Mouse (Mus musculus) intestine, embryonic 14.5 days (tissue): ENCODE results near the gene Bcl2l12. TPM values are rescaled to one million over a fixed set of nuclear protein-coding genes. Genes with fewer than 3 reads are reported as not detected.

Source experiments
- ATAC-seq: fragments of 200-750 bp; cut with Nextera tagmentation; replicated peaks from 2 replicates; pipeline ENCODE4 v1.8.0; 2017; ENCODE audit warnings: low read depth, moderate number of reproducible peaks, moderate TSS enrichment, moderate library complexity; ENCODE audit not compliant: low FRiP score, low TSS enrichment
- DNase-seq: peaks from one replicate; pipeline ENCODE4 v3.0.0-alpha.2; 2018; ENCODE audit warnings: low spot score
- H3K27ac ChIP-seq: fragments of 300-500 bp; sonication (generic); 2 replicates; pipeline ENCODE4 v1.5.1; 2014; ENCODE audit warnings: low read depth, mild to moderate bottlenecking, control low read depth
- H3K27me3 ChIP-seq: fragments of 300-500 bp; sonication (generic); replicated peaks from 2 replicates; pipeline ENCODE4 v1.6.1; 2014; ENCODE audit warnings: low read length, control low read depth; ENCODE audit not compliant: control insufficient read depth, insufficient read depth
- H3K36me3 ChIP-seq: fragments of 300-500 bp; sonication (generic); 2 replicates; pipeline ENCODE4 v1.6.1; 2014; ENCODE audit warnings: low read length, control low read depth; ENCODE audit not compliant: control insufficient read depth, insufficient read depth
- H3K4me1 ChIP-seq: fragments of 300-500 bp; sonication (generic); replicated peaks from 2 replicates; pipeline ENCODE4 v1.6.1; 2014; ENCODE audit warnings: low read length, control low read depth, mixed read lengths; ENCODE audit not compliant: control insufficient read depth, insufficient read depth
- H3K4me2 ChIP-seq: fragments of 300-500 bp; sonication (generic); 2 replicates; pipeline ENCODE4 v1.6.1; 2014; ENCODE audit warnings: low read length
- H3K4me3 ChIP-seq: fragments of 300-500 bp; sonication (generic); 2 replicates; pipeline ENCODE4 v1.5.1; 2014; ENCODE audit warnings: low read depth, low read length, control low read depth, mixed read lengths
- H3K9ac ChIP-seq: fragments of 300-500 bp; sonication (generic); 2 replicates; pipeline ENCODE4 v1.6.1; 2014; ENCODE audit warnings: mild to moderate bottlenecking, low read length
- H3K9me3 ChIP-seq: fragments of 300-500 bp; sonication (generic); 2 replicates; pipeline ENCODE4 v1.6.1; 2016; ENCODE audit warnings: low read length, control low read depth; ENCODE audit not compliant: control insufficient read depth
- WGBS: fragments of 180-500 bp; shearing (Covaris S2); extraction: QIAGEN DNeasy Blood & Tissue Kit; methylation state at CpG from one replicate; pipeline ENCODE4 v1.1.7; 2014; 5-methylcytosine and 5-hydroxymethylcytosine counted together
- microRNA-seq: library from miRNA; unstranded; fragments of <30 nt; microRNA quantifications from one replicate; pipeline ENCODE4, GENCODE M21; 2016
- polyA plus RNA-seq: library from polyadenylated mRNA; unstranded; fragments of >200 nt; fragmentation: Nextera tagmentation; extraction: Ambion mirVana; gene quantifications from 2 replicates; pipeline ENCODE4 v1.2.1, GENCODE M21; 2014

Bcl2l12 gene
- polyA plus RNA-seq, 1 experiment from 2014 or later = 54.3 TPM

DNA sequence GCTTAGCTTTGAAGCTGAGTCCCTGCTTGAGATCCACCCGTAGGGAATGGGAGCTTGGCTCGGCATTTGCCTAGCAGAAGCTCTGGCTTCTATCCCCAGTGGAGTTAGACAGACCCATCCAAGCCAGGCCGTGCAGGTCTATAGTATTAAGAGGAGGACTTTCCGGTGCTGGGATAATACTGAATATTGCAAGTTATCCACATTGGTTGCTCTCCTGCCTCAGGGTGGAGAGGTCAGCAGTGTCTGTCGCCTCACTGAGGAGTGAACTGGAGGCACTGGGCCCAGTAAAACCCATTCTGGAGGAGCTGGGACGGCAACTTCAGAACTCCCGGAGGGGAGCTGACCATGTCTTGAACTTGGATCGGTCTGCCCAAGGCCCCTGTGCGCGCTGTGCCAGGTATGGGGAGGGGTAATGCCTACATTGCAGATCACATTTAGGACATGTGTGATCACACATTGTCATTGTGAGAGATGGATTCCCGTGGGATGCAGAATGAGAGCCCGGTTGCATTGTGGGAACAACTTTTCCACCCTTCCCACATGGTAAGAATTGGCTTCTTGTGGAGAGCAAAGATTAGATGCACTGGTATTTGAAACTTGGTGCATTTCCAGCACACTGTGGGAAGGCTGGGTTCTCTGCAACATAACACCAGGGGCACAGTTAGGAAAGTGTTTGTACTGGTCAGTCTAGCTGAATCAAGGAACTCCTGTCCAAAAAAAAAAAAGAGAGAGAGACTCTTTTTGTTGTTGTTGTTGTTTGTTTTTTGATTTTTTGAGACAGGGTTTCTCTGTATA, 44.2 kb downstream of the Bcl2l12 start:
- DNase-seq = no peak
- no peak overlapping the region for H3K27ac ChIP-seq
- peaks cover 3% of the 10 kb centered on the region for H3K4me1 ChIP-seq
- no peak overlapping the region for H3K4me2 ChIP-seq
- no peaks in the 10 kb centered on the region for H3K9me3 ChIP-seq
- no peak for ATAC-seq
- no peaks in the 10 kb centered on the region for H3K36me3 ChIP-seq
- H3K27me3 ChIP-seq = peaks cover 21% of the 10 kb centered on the region
- H3K4me3 ChIP-seq = no peak overlapping the region
- no peak overlapping the region for H3K9ac ChIP-seq
- 80% methylated on average over 12 of the region's 12 CpGs for WGBS

DNA sequence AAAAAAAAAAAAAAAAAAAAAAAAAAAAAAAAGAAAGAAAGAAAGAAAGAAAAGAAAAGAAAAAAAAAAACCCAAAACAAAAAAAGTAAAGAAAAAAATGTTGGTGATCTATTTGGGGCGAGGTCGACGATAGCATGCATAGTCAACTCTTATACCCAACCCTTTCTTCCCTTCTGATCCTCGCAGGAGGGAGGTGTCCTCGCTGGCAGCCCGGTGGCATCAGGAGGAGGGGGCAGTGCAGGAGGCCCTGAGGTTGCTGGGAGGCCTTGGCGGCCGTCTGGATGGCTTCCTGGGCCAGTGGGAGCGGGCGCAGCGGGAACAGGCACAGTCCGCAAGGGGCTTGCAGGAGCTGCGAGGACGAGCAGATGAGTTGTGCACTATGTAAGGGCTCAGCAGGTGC, 45.0 kb downstream of the Bcl2l12 start:
- Histone ChIP-seq H3K4me1 (peaks cover 3% of the 10 kb centered on the region), H3K36me3 (no peaks in the 10 kb centered on the region), H3K9ac (no peak overlapping the region), H3K27me3 (peaks cover 21% of the 10 kb centered on the region), H3K4me2 (no peak overlapping the region), H3K4me3 (no peak overlapping the region), H3K27ac (no peak overlapping the region), H3K9me3 (no peaks in the 10 kb centered on the region)
- no peak for DNase-seq
- ATAC-seq = no peak
- WGBS = 59% methylated on average over 14 of the region's 14 CpGs

DNA sequence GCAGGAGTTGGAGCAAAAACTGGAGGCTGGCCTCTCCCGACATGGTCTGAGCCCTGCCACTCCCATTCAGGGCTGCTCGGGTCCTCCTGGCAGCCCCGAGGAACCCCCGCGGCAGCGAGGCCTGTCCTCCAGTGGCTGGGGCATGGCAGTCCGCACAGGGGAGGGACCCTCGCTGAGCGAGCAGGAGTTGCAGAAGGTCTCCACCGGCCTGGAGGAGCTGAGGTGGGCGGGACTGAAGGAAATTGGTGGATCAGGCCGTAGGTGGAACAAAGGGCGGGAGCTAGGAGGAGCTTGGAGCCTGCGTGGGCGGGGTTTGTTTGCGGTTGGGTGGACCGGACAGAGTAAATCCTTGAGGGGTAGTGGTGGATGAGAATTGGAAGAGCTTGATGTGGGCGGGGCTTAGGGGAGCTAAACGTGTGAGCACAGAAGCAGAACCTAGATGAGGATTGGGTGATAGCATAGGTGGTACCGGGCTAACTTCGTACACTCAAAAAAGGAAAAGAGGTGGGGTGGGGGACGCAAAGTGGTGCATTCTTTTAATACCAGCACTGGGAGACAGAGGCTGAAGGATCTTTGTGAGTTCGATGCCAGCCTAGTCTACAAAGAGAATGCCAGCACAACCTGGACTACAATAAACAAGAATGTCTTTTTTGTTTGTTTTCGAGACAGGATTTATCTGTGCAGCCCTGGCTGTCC, 45.8 kb downstream of the Bcl2l12 start:
- H3K4me3 ChIP-seq = peak overlapping the region; percentile 55
- H3K27ac ChIP-seq = peak overlapping the region; percentile 64; the same call in 1 of the 2 replicates
- H3K36me3 ChIP-seq = no peaks in the 10 kb centered on the region
- DNase-seq = peak; percentile 94
- H3K9me3 ChIP-seq = no peaks in the 10 kb centered on the region
- ATAC-seq = peak; percentile 87
- peaks cover 21% of the 10 kb centered on the region for H3K27me3 ChIP-seq
- H3K4me1 ChIP-seq = peaks cover 3% of the 10 kb centered on the region
- WGBS = 6% methylated on average over 24 of the region's 24 CpGs
- H3K4me2 ChIP-seq = peak overlapping the region; percentile 96
- H3K9ac ChIP-seq = peak overlapping the region; percentile 47

DNA sequence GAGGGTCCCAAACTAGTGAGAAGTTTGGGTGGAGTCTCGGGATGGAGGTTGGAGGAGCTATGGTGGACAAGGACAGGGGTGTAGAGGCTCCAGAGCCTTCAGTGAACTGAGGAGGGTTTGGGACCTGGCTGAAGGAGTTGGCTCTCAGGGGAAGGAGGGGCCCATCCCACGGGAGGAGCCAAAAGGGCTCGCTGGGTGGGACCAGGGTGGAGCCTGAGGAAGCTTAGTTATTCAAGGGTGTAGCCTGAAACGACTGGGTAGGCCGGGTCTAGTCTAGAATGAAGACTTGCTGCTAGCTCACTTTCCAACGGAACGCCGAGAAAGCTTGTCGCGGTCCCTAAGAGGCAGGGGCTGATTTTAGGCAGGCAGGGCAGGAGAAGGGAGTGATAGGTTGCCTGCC, 46.6 kb downstream of the Bcl2l12 start:
- peak overlapping the region; percentile 55 for H3K4me3 ChIP-seq
- no peaks in the 10 kb centered on the region for H3K9me3 ChIP-seq
- H3K36me3 ChIP-seq = no peaks in the 10 kb centered on the region
- WGBS = 1% methylated on average over 10 of the region's 10 CpGs
- DNase-seq = peak; percentile 76
- H3K4me2 ChIP-seq = peak overlapping the region; percentile 96
- H3K4me1 ChIP-seq = peaks cover 3% of the 10 kb centered on the region
- peak overlapping the region; percentile 64; the same call in 1 of the 2 replicates for H3K27ac ChIP-seq
- peak; percentile 77 for ATAC-seq
- H3K9ac ChIP-seq = peak overlapping the region; percentile 47
- H3K27me3 ChIP-seq = peaks cover 21% of the 10 kb centered on the region

DNA sequence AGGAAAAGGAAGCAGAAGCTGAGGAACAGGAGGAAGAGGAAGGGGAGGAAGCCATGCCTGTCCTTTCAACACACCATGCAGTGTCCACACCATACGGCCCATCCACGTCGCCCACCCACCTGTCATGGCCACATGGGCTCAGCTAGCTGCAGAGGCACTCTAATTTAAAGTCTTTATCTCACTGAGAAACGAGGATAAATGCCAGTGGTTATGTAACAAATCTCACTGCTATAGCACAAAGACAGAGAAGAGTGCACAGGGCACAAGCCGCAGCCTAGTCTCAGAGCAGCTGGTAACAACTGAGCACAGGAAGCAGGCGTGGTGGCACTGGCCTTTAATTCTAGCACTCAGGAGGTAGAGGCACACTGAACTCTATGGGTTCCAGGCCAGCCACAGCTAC, 48.6 kb downstream of the Bcl2l12 start:
- Histone ChIP-seq H3K27ac (no peak overlapping the region), H3K4me1 (peaks cover 3% of the 10 kb centered on the region), H3K9me3 (no peaks in the 10 kb centered on the region), H3K4me3 (no peak overlapping the region), H3K4me2 (no peak overlapping the region), H3K36me3 (no peaks in the 10 kb centered on the region), H3K27me3 (peaks cover 21% of the 10 kb centered on the region), H3K9ac (no peak overlapping the region)
- no peak for DNase-seq
- WGBS = 74% methylated on average over 6 of the region's 6 CpGs
- ATAC-seq = no peak

DNA sequence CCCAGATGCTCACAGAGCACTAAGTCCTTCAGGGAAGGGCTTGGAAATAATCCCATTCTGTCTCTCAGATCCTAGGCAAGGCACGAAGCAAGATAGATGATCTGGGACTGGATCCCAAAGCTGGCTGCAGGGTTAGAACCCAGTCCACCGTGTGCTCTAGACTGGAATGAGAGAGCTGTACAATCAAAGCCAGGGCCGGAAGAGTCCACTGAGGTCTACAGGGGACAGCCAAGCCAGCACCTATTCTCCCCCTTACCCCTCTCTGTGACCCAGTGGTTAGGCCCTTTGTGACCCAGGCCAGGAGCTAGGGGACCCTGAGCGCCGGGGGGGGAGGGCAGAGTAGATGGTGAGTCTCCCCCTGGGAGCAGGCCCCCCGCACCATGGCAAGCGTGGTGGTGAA, 55.6 kb downstream of the Bcl2l12 start, which contains the start of gene Tsks:
TSS of gene Tsks (plus strand) at position 301 of the 400 bp plus-strand sequence.
- H3K27ac ChIP-seq = no peak within 1 kb of the TSS
- no peaks in the 10 kb centered on the region for H3K4me1 ChIP-seq
- H3K9ac ChIP-seq = no peak within 1 kb of the TSS
- no peak within 1 kb of the TSS for H3K4me3 ChIP-seq
- 80% methylated on average over 7 of the region's 7 CpGs for WGBS
- DNase-seq = no peak
- no peak within 1 kb of the TSS for H3K4me2 ChIP-seq
- H3K27me3 ChIP-seq = no peaks in the 10 kb centered on the region
- no peaks in the 10 kb centered on the region for H3K36me3 ChIP-seq
- no peaks in the 10 kb centered on the region for H3K9me3 ChIP-seq
- ATAC-seq = no peak

Small RNA genes lying within 50 kb of the gene (microRNA-seq; reads per million reads assigned to microRNA genes)
- 0.76 reads per million for gene Mir7054

Other genes with a start within 250 kb of the Bcl2l12 start
- 3.6 and 4.2 TPM in 2 replicates for gene Zfp473, start 247.7 kb downstream of the Bcl2l12 start, polyA plus RNA-seq
- gene Nup62, start 182.6 kb downstream of the Bcl2l12 start, polyA plus RNA-seq = 65.8 and 68.8 TPM in 2 replicates
- 2.0 TPM in 2 replicates for gene Il4i1, start 182.3 kb downstream of the Bcl2l12 start, polyA plus RNA-seq
- gene Atf5, start 182.1 kb downstream of the Bcl2l12 start, polyA plus RNA-seq = 2.4 and 3.0 TPM in 2 replicates
- gene Akt1s1, start 149.7 kb downstream of the Bcl2l12 start, polyA plus RNA-seq = 63.7 and 68.0 TPM in 2 replicates
- gene Tbc1d17, start 149.6 kb downstream of the Bcl2l12 start, polyA plus RNA-seq = 72.4 and 74.8 TPM in 2 replicates
- gene Pnkp, start 141.6 kb downstream of the Bcl2l12 start, polyA plus RNA-seq = 26.4 and 29.7 TPM in 2 replicates
- gene Ptov1, start 128.9 kb downstream of the Bcl2l12 start, polyA plus RNA-seq = 318 and 338 TPM in 2 replicates
- gene Med25, start 106.0 kb downstream of the Bcl2l12 start, polyA plus RNA-seq = 66.2 and 75.8 TPM in 2 replicates
- 17.8 and 19.7 TPM in 2 replicates for gene Fuz, start 102.6 kb downstream of the Bcl2l12 start, polyA plus RNA-seq
- gene Ap2a1, start 69.2 kb downstream of the Bcl2l12 start, polyA plus RNA-seq = 62.9 and 68.3 TPM in 2 replicates
- not detected in 2 replicates for gene Tsks, start 55.5 kb downstream of the Bcl2l12 start, polyA plus RNA-seq
- 21.9 and 24.7 TPM in 2 replicates for gene Cpt1c, start 23.9 kb downstream of the Bcl2l12 start, polyA plus RNA-seq
- gene Prmt1, start 12.1 kb downstream of the Bcl2l12 start, polyA plus RNA-seq = 208 and 211 TPM in 2 replicates
- gene Irf3, start 1.1 kb downstream of the Bcl2l12 start, polyA plus RNA-seq = 84.3 and 91.7 TPM in 2 replicates
- gene Scaf1, start 17.7 kb upstream of the Bcl2l12 start, polyA plus RNA-seq = 45.3 and 49.4 TPM in 2 replicates
- gene Rras, start 19.2 kb upstream of the Bcl2l12 start, polyA plus RNA-seq = 69.1 and 70.2 TPM in 2 replicates
- gene Prr12, start 54.2 kb upstream of the Bcl2l12 start, polyA plus RNA-seq = 14.0 and 15.0 TPM in 2 replicates
- gene Nosip, start 63.7 kb upstream of the Bcl2l12 start, polyA plus RNA-seq = 57.2 and 63.0 TPM in 2 replicates
- 21.8 and 24.0 TPM in 2 replicates for gene Prrg2, start 64.0 kb upstream of the Bcl2l12 start, polyA plus RNA-seq
- gene Rcn3, start 93.5 kb upstream of the Bcl2l12 start, polyA plus RNA-seq = 313 and 323 TPM in 2 replicates
- gene Fcgrt, start 105.1 kb upstream of the Bcl2l12 start, polyA plus RNA-seq = 64.1 and 65.1 TPM in 2 replicates
- 1,923 and 1,961 TPM in 2 replicates for gene Rps11, start 125.7 kb upstream of the Bcl2l12 start, polyA plus RNA-seq
- gene Rpl13a, start 130.0 kb upstream of the Bcl2l12 start, polyA plus RNA-seq = 1,687 and 1,710 TPM in 2 replicates
- 0.72 and 0.81 TPM in 2 replicates for gene Gm45713, start 137.5 kb upstream of the Bcl2l12 start, polyA plus RNA-seq
- gene Flt3l, start 137.7 kb upstream of the Bcl2l12 start, polyA plus RNA-seq = 1.3 and 2.1 TPM in 2 replicates
- 108 and 113 TPM in 2 replicates for gene Pih1d1, start 155.6 kb upstream of the Bcl2l12 start, polyA plus RNA-seq
- 50.9 and 66.6 TPM in 2 replicates for gene Aldh16a1, start 155.9 kb upstream of the Bcl2l12 start, polyA plus RNA-seq
- 0.07 TPM in 1 of 2 replicates, not detected in the other for gene Slc17a7, start 165.2 kb upstream of the Bcl2l12 start, polyA plus RNA-seq
- not detected in 2 replicates for gene Gfy, start 180.9 kb upstream of the Bcl2l12 start, polyA plus RNA-seq
- not detected in 2 replicates for gene Pth2, start 182.3 kb upstream of the Bcl2l12 start, polyA plus RNA-seq
- gene Ccdc155, start 206.2 kb upstream of the Bcl2l12 start, polyA plus RNA-seq = 0.43 and 0.73 TPM in 2 replicates
- 0.80 and 1.0 TPM in 2 replicates for gene Dkkl1, start 213.4 kb upstream of the Bcl2l12 start, polyA plus RNA-seq
- 129 and 139 TPM in 2 replicates for gene Tead2, start 217.0 kb upstream of the Bcl2l12 start, polyA plus RNA-seq
- 2.6 and 3.0 TPM in 2 replicates for gene Cd37, start 240.4 kb upstream of the Bcl2l12 start, polyA plus RNA-seq
- gene Slc6a16, start 242.4 kb upstream of the Bcl2l12 start, polyA plus RNA-seq = 0.24 TPM in 1 of 2 replicates, not detected in the other